Mouse (Mus musculus): ENCODE results near the gene Nalcn.
A peak's percentile ranks its signal among the peaks of the same experiment; 100 is the strongest.
"Not testable (repeated sequence)": the region's sequence is repeated elsewhere in the genome, so short reads cannot be mapped to it uniquely, and the experiment has no call there.

The Nalcn gene

GRCm38 (mm10) chr14:123626501-123627179, at the start of gene Nalcn:
TSS of gene Nalcn (minus strand) at chr14:123627144.
- no peak for DNase-seq (ENCODE audit: low read depth, low spot score)

GRCm38 (mm10) chr14:123671076-123671475, 44.1 kb upstream of the Nalcn start:
- not testable (repeated sequence) for DNase-seq (ENCODE audit: low read depth, low spot score)

- no peak for DNase-seq (ENCODE audit: low read depth, low spot score)
Measured at GRCm38 (mm10) chr14:123664451-123664850, 37.5 kb upstream of the Nalcn start.

- no peak for DNase-seq (ENCODE audit: low read depth, low spot score)
Measured at GRCm38 (mm10) chr14:123663206-123663605, 36.3 kb upstream of the Nalcn start.

GRCm38 (mm10) chr14:123662386-123662785, 35.4 kb upstream of the Nalcn start:
- DNase-seq (ENCODE audit: low read depth, low spot score): no peak

GRCm38 (mm10) chr14:123661091-123661491, 34.1 kb upstream of the Nalcn start:
- peak; percentile 42 for DNase-seq (ENCODE audit: low read depth, low spot score)

- DNase-seq (ENCODE audit: low read depth, low spot score): no peak
Measured at GRCm38 (mm10) chr14:123659921-123660385, 33.0 kb upstream of the Nalcn start, which contains the start of gene Itgbl1. TSS of gene Itgbl1 (plus strand) at chr14:123659971.

GRCm38 (mm10) chr14:123627180-123627562, 227 bp upstream of the Nalcn start:
- no peak for DNase-seq (ENCODE audit: low read depth, low spot score)

- no peak for DNase-seq (ENCODE audit: low read depth, low spot score)
Measured at GRCm38 (mm10) chr14:123622969-123623368, 4.0 kb downstream of the Nalcn start.

- no peak for DNase-seq (ENCODE audit: low read depth, low spot score)
Measured at GRCm38 (mm10) chr14:123595265-123595664, 31.7 kb downstream of the Nalcn start.

GRCm38 (mm10) chr14:123587412-123587811, 39.5 kb downstream of the Nalcn start:
- no peak for DNase-seq (ENCODE audit: low read depth, low spot score)

GRCm38 (mm10) chr14:123582433-123582832, 44.5 kb downstream of the Nalcn start:
- DNase-seq (ENCODE audit: low read depth, low spot score): peak; percentile 11

- DNase-seq (ENCODE audit: low read depth, low spot score): no peak
Measured at GRCm38 (mm10) chr14:123575356-123575755, 51.6 kb downstream of the Nalcn start.

- no peak for DNase-seq (ENCODE audit: low read depth, low spot score)
Measured at GRCm38 (mm10) chr14:123574936-123575335, 52.0 kb downstream of the Nalcn start.

- no peak for DNase-seq (ENCODE audit: low read depth, low spot score)
Measured at GRCm38 (mm10) chr14:123566599-123566998, 60.3 kb downstream of the Nalcn start.

- peak; percentile 7 for DNase-seq (ENCODE audit: low read depth, low spot score)
Measured at GRCm38 (mm10) chr14:123555533-123555932, 71.4 kb downstream of the Nalcn start.

GRCm38 (mm10) chr14:123554936-123555335, 72.0 kb downstream of the Nalcn start:
- DNase-seq (ENCODE audit: low read depth, low spot score): peak; percentile 24

GRCm38 (mm10) chr14:123542362-123542761, 84.6 kb downstream of the Nalcn start:
- peak; percentile 36 for DNase-seq (ENCODE audit: low read depth, low spot score)

GRCm38 (mm10) chr14:123535636-123536035, 91.3 kb downstream of the Nalcn start:
- no peak for DNase-seq (ENCODE audit: low read depth, low spot score)

- no peak for DNase-seq (ENCODE audit: low read depth, low spot score)
Measured at GRCm38 (mm10) chr14:123533000-123533399, 93.9 kb downstream of the Nalcn start.

- DNase-seq (ENCODE audit: low read depth, low spot score): no peak
Measured at GRCm38 (mm10) chr14:123531271-123531670, 95.7 kb downstream of the Nalcn start.

- DNase-seq (ENCODE audit: low read depth, low spot score): no peak
Measured at GRCm38 (mm10) chr14:123529143-123529542, 97.8 kb downstream of the Nalcn start.

- DNase-seq (ENCODE audit: low read depth, low spot score): peak; percentile 39
Measured at GRCm38 (mm10) chr14:123513376-123514141, 113.4 kb downstream of the Nalcn start.

All from A20 (cell line).